Mouse (Mus musculus): Measurements from ENCODE around the gene Tmem81. TPM values are rescaled to one million over a fixed set of nuclear protein-coding genes. Genes with fewer than 3 reads are reported as not detected.

Gene Tmem81
- polyA plus RNA-seq, 1 experiment from 2014 or later, result 1.8 TPM

- no peaks in the 10 kb centered on the region for H3K36me3 ChIP-seq
- no peak overlapping the region for H3K27ac ChIP-seq
- ATAC-seq, result no peak
- H3K4me1 ChIP-seq (replicated peaks), result 0 out of 2 replicates have a peak, but pooled peaks cover 4% of the 10 kb centered on the region
- H3K9me3 ChIP-seq, result no peaks in the 10 kb centered on the region
- H3K4me3 ChIP-seq (replicated peaks), result no peak overlapping the region
- 80% methylated on average over 8 of the region's 8 CpGs for WGBS
- no peaks in the 10 kb centered on the region for H3K27me3 ChIP-seq (replicated peaks)
- H3K9ac ChIP-seq, result no peak overlapping the region
- no peak overlapping the region for H3K4me2 ChIP-seq (replicated peaks)
Measured at GRCm38 (mm10) chr1:132523048-132523447, 17.0 kb downstream of the Tmem81 start.

GRCm38 (mm10) chr1:132523920-132524319, 17.9 kb downstream of the Tmem81 start:
- Histone ChIP-seq H3K9me3 (no peaks in the 10 kb centered on the region), H3K36me3 (no peaks in the 10 kb centered on the region), H3K27me3 (replicated peaks) (no peaks in the 10 kb centered on the region), H3K4me1 (replicated peaks) (0 out of 2 replicates have a peak, but pooled peaks cover 4% of the 10 kb centered on the region), H3K9ac (no peak overlapping the region), H3K4me2 (replicated peaks) (no peak overlapping the region), H3K4me3 (replicated peaks) (no peak overlapping the region), H3K27ac (no peak overlapping the region)
- 29% methylated on average over 4 of the region's 4 CpGs for WGBS
- ATAC-seq, result no peak

- WGBS, result 4% methylated on average over 10 of the region's 10 CpGs
- no peak overlapping the region for H3K4me2 ChIP-seq (replicated peaks)
- no peak overlapping the region for H3K4me3 ChIP-seq (replicated peaks)
- H3K9ac ChIP-seq, result no peak overlapping the region
- H3K4me1 ChIP-seq (replicated peaks), result peaks cover 6% of the 10 kb centered on the region; the same call in 1 of the 2 replicates
- no peaks in the 10 kb centered on the region for H3K9me3 ChIP-seq
- H3K27ac ChIP-seq, result no peak overlapping the region
- ATAC-seq, result peak; percentile 12; the same call in 1 of the 2 replicates
- H3K27me3 ChIP-seq (replicated peaks), result no peaks in the 10 kb centered on the region
- H3K36me3 ChIP-seq, result no peaks in the 10 kb centered on the region
Measured at GRCm38 (mm10) chr1:132525832-132526231, 19.8 kb downstream of the Tmem81 start.

- ATAC-seq, result no peak
- Histone ChIP-seq H3K36me3 (no peaks in the 10 kb centered on the region), H3K27ac (no peak overlapping the region), H3K4me1 (replicated peaks) (peaks cover 9% of the 10 kb centered on the region; the same call in 1 of the 2 replicates), H3K27me3 (replicated peaks) (no peaks in the 10 kb centered on the region), H3K4me2 (replicated peaks) (no peak overlapping the region), H3K9me3 (no peaks in the 10 kb centered on the region), H3K9ac (no peak overlapping the region), H3K4me3 (replicated peaks) (no peak overlapping the region)
- WGBS, result 91% methylated on average over 13 of the region's 13 CpGs
Measured at GRCm38 (mm10) chr1:132528071-132528470, 22.0 kb downstream of the Tmem81 start.

- WGBS, result 88% methylated on average over 19 of the region's 19 CpGs
- Histone ChIP-seq H3K9ac (no peak overlapping the region), H3K36me3 (no peaks in the 10 kb centered on the region), H3K27me3 (replicated peaks) (no peaks in the 10 kb centered on the region), H3K9me3 (no peaks in the 10 kb centered on the region), H3K4me1 (replicated peaks) (peaks cover 12% of the 10 kb centered on the region; the same call in 1 of the 2 replicates), H3K27ac (no peak overlapping the region), H3K4me2 (replicated peaks) (no peak overlapping the region), H3K4me3 (replicated peaks) (no peak overlapping the region)
- no peak for ATAC-seq
Measured at GRCm38 (mm10) chr1:132528647-132529334, 22.8 kb downstream of the Tmem81 start.

- 13% methylated on average over 5 of the region's 5 CpGs for WGBS
- H3K9me3 ChIP-seq, result no peaks in the 10 kb centered on the region
- H3K27ac ChIP-seq, result no peak overlapping the region
- H3K4me2 ChIP-seq (replicated peaks), result no peak overlapping the region
- H3K4me1 ChIP-seq (replicated peaks), result peaks cover 15% of the 10 kb centered on the region; the same call in 1 of the 2 replicates
- peak; percentile 32 for ATAC-seq
- no peaks in the 10 kb centered on the region for H3K36me3 ChIP-seq
- H3K4me3 ChIP-seq (replicated peaks), result no peak overlapping the region
- no peak overlapping the region for H3K9ac ChIP-seq
- H3K27me3 ChIP-seq (replicated peaks), result 0 out of 2 replicates have a peak, but pooled peaks cover 2% of the 10 kb centered on the region
Measured at GRCm38 (mm10) chr1:132530631-132531191, 24.7 kb downstream of the Tmem81 start.

GRCm38 (mm10) chr1:132532521-132532920, 26.5 kb downstream of the Tmem81 start:
- WGBS, result 62% methylated on average over 9 of the region's 9 CpGs
- Histone ChIP-seq H3K36me3 (no peaks in the 10 kb centered on the region), H3K4me2 (replicated peaks) (no peak overlapping the region), H3K27me3 (replicated peaks) (0 out of 2 replicates have a peak, but pooled peaks cover 2% of the 10 kb centered on the region), H3K4me1 (replicated peaks) (peaks cover 15% of the 10 kb centered on the region; the same call in 1 of the 2 replicates), H3K9ac (no peak overlapping the region), H3K4me3 (replicated peaks) (no peak overlapping the region), H3K9me3 (no peaks in the 10 kb centered on the region), H3K27ac (no peak overlapping the region)
- no peak for ATAC-seq

- H3K27ac ChIP-seq, result no peak overlapping the region
Measured at GRCm38 (mm10) chr1:132533840-132534239, 27.8 kb downstream of the Tmem81 start.

GRCm38 (mm10) chr1:132535541-132535940, 29.5 kb downstream of the Tmem81 start:
- H3K4me3 ChIP-seq (replicated peaks), result no peak overlapping the region
- no peak overlapping the region for H3K27ac ChIP-seq
- ATAC-seq, result no peak
- peaks cover 3% of the 10 kb centered on the region; the same call in 1 of the 2 replicates for H3K27me3 ChIP-seq (replicated peaks)
- WGBS, result 93% methylated on average over 4 of the region's 4 CpGs
- no peaks in the 10 kb centered on the region for H3K36me3 ChIP-seq
- H3K4me2 ChIP-seq (replicated peaks), result no peak overlapping the region
- H3K9me3 ChIP-seq, result no peaks in the 10 kb centered on the region
- H3K4me1 ChIP-seq (replicated peaks), result peaks cover 12% of the 10 kb centered on the region; the same call in 1 of the 2 replicates
- no peak overlapping the region for H3K9ac ChIP-seq

More at GRCm38 (mm10) chr1:132533840-132534239, 27.8 kb downstream of the Tmem81 start:
- Histone ChIP-seq H3K4me1 (replicated peaks) (peaks cover 15% of the 10 kb centered on the region; the same call in 1 of the 2 replicates), H3K36me3 (no peaks in the 10 kb centered on the region), H3K27me3 (replicated peaks) (0 out of 2 replicates have a peak, but pooled peaks cover 2% of the 10 kb centered on the region), H3K9ac (no peak overlapping the region), H3K9me3 (no peaks in the 10 kb centered on the region), H3K4me2 (replicated peaks) (no peak overlapping the region), H3K4me3 (replicated peaks) (no peak overlapping the region)
- ATAC-seq, result no peak
- 13% methylated on average over 8 of the region's 8 CpGs for WGBS

GRCm38 (mm10) chr1:132536416-132536815, 30.4 kb downstream of the Tmem81 start:
- WGBS, result 82% methylated on average over 3 of the region's 3 CpGs
- Histone ChIP-seq H3K4me2 (replicated peaks) (no peak overlapping the region), H3K9ac (no peak overlapping the region)

GRCm38 (mm10) chr1:132537736-132538135, 31.7 kb downstream of the Tmem81 start:
- no peak for ATAC-seq
- Histone ChIP-seq H3K27ac (no peak overlapping the region), H3K4me3 (replicated peaks) (no peak overlapping the region), H3K4me2 (replicated peaks) (no peak overlapping the region), H3K27me3 (replicated peaks) (peaks cover 14% of the 10 kb centered on the region), H3K4me1 (replicated peaks) (peaks cover 27% of the 10 kb centered on the region), H3K9ac (no peak overlapping the region), H3K9me3 (no peaks in the 10 kb centered on the region), H3K36me3 (no peaks in the 10 kb centered on the region)
- WGBS, result 80% methylated on average over 5 of the region's 5 CpGs

More at GRCm38 (mm10) chr1:132536416-132536815, 30.4 kb downstream of the Tmem81 start:
- Histone ChIP-seq H3K4me3 (replicated peaks) (no peak overlapping the region), H3K36me3 (no peaks in the 10 kb centered on the region), H3K27me3 (replicated peaks) (peaks cover 7% of the 10 kb centered on the region; the same call in 1 of the 2 replicates), H3K27ac (no peak overlapping the region), H3K4me1 (replicated peaks) (peaks cover 15% of the 10 kb centered on the region), H3K9me3 (no peaks in the 10 kb centered on the region)
- no peak for ATAC-seq

GRCm38 (mm10) chr1:132540701-132541100, 34.7 kb downstream of the Tmem81 start:
- Histone ChIP-seq H3K4me1 (replicated peaks) (peaks cover 24% of the 10 kb centered on the region), H3K27ac (no peak overlapping the region), H3K9me3 (no peaks in the 10 kb centered on the region), H3K4me2 (replicated peaks) (peak overlapping the region; percentile 26; the same call in 1 of the 2 replicates), H3K27me3 (replicated peaks) (peaks cover 26% of the 10 kb centered on the region), H3K4me3 (replicated peaks) (no peak overlapping the region), H3K36me3 (no peaks in the 10 kb centered on the region), H3K9ac (no peak overlapping the region)
- peak; percentile 49 for ATAC-seq
- 39% methylated on average over 7 of the region's 7 CpGs for WGBS

All from intestine, embryonic 15.5 days (tissue).